Mouse (Mus musculus) stomach, embryonic 15.5 days (tissue): Measurements from ENCODE around the gene Tank. TPM values are rescaled to one million over a fixed set of nuclear protein-coding genes. Genes with fewer than 3 reads are reported as not detected.

Experiments
- ATAC-seq: fragments of 200-750 bp; cut with Nextera tagmentation; 2 replicates; pipeline ENCODE4 v1.8.0; 2017; ENCODE audit warnings: low read depth, moderate number of reproducible peaks, moderate TSS enrichment; ENCODE audit not compliant: insufficient read depth, low FRiP score
- H3K27ac ChIP-seq: fragments of 300-500 bp; sonication (generic); 2 replicates; pipeline ENCODE4 v1.5.1; 2015; ENCODE audit warnings: mild to moderate bottlenecking, inconsistent platforms
- H3K27me3 ChIP-seq: fragments of 300-500 bp; sonication (generic); replicated peaks from 2 replicates; pipeline ENCODE4 v1.6.1; 2015; ENCODE audit warnings: inconsistent platforms
- H3K36me3 ChIP-seq: fragments of 300-500 bp; sonication (generic); 2 replicates; pipeline ENCODE4 v1.6.1; 2015; ENCODE audit warnings: inconsistent platforms
- H3K4me1 ChIP-seq: fragments of 300-500 bp; sonication (generic); 2 replicates; pipeline ENCODE4 v1.6.1; 2015; ENCODE audit warnings: inconsistent platforms
- H3K4me2 ChIP-seq: fragments of 300-500 bp; sonication (generic); 2 replicates; pipeline ENCODE4 v1.6.1; 2015; ENCODE audit warnings: mild to moderate bottlenecking, inconsistent platforms
- H3K4me3 ChIP-seq: fragments of 300-500 bp; sonication (generic); replicated peaks from 2 replicates; pipeline ENCODE4 v1.5.1; 2015; ENCODE audit warnings: inconsistent platforms
- H3K9ac ChIP-seq: fragments of 300-500 bp; sonication (generic); 2 replicates; pipeline ENCODE4 v1.6.1; 2015; ENCODE audit warnings: inconsistent platforms
- H3K9me3 ChIP-seq: fragments of 300-500 bp; sonication (generic); 2 replicates; pipeline ENCODE4 v1.6.1; 2016; ENCODE audit warnings: inconsistent platforms
- WGBS: fragments of 180-500 bp; shearing (Covaris S2); methylation state at CpG from one replicate; pipeline ENCODE4 v1.1.7; 2015; 5-methylcytosine and 5-hydroxymethylcytosine counted together
- polyA plus RNA-seq: library from polyadenylated mRNA; unstranded; fragments of >200 nt; fragmentation: Nextera tagmentation; extraction: Ambion mirVana; gene quantifications from 2 replicates; pipeline ENCODE4 v1.2.1, GENCODE M21; 2015

Gene Tank
- polyA plus RNA-seq, 1 experiment from 2014 or later, result 31.6 TPM

- WGBS, result 75% methylated on average over 10 of the region's 10 CpGs
- H3K36me3 ChIP-seq, result no peaks in the 10 kb centered on the region
- H3K9ac ChIP-seq, result no peak overlapping the region
- no peak for ATAC-seq
- H3K27ac ChIP-seq, result no peak overlapping the region
- H3K4me1 ChIP-seq, result no peaks in the 10 kb centered on the region
- no peak overlapping the region for H3K4me2 ChIP-seq
- H3K4me3 ChIP-seq, result no peak overlapping the region
- H3K27me3 ChIP-seq, result no peaks in the 10 kb centered on the region
- no peaks in the 10 kb centered on the region for H3K9me3 ChIP-seq
Measured at GRCm38 (mm10) chr2:61662833-61663232, 84.4 kb downstream of the Tank start.

- Histone ChIP-seq H3K4me2 (no peak overlapping the region), H3K27ac (no peak overlapping the region), H3K4me3 (no peak overlapping the region), H3K36me3 (no peaks in the 10 kb centered on the region), H3K4me1 (no peaks in the 10 kb centered on the region), H3K9ac (no peak overlapping the region), H3K27me3 (no peaks in the 10 kb centered on the region), H3K9me3 (no peaks in the 10 kb centered on the region)
- WGBS, result 70% methylated on average over 10 of the region's 10 CpGs
- no peak for ATAC-seq
Measured at GRCm38 (mm10) chr2:61663573-61664241, 85.3 kb downstream of the Tank start.

GRCm38 (mm10) chr2:61667420-61667819 is 89.0 kb downstream of the Tank start:
- 87% methylated on average over 7 of the region's 7 CpGs for WGBS
- no peak overlapping the region for H3K27ac ChIP-seq
- no peak overlapping the region for H3K4me3 ChIP-seq
- H3K9ac ChIP-seq, result no peak overlapping the region
- no peak overlapping the region for H3K4me2 ChIP-seq
- ATAC-seq, result no peak
- no peaks in the 10 kb centered on the region for H3K36me3 ChIP-seq
- no peaks in the 10 kb centered on the region for H3K27me3 ChIP-seq
- no peaks in the 10 kb centered on the region for H3K4me1 ChIP-seq
- H3K9me3 ChIP-seq, result no peaks in the 10 kb centered on the region

- no peaks in the 10 kb centered on the region for H3K36me3 ChIP-seq
- 23% methylated on average over 4 of the region's 4 CpGs for WGBS
- no peak for ATAC-seq
- no peaks in the 10 kb centered on the region for H3K4me1 ChIP-seq
- no peak overlapping the region for H3K27ac ChIP-seq
- H3K9ac ChIP-seq, result no peak overlapping the region
- no peaks in the 10 kb centered on the region for H3K9me3 ChIP-seq
- H3K4me3 ChIP-seq, result no peak overlapping the region
- no peak overlapping the region for H3K4me2 ChIP-seq
- H3K27me3 ChIP-seq, result no peaks in the 10 kb centered on the region
Measured at GRCm38 (mm10) chr2:61668260-61668659, 89.9 kb downstream of the Tank start.

GRCm38 (mm10) chr2:61674555-61674954 is 96.2 kb downstream of the Tank start:
- Histone ChIP-seq H3K27ac (no peak overlapping the region), H3K4me2 (no peak overlapping the region), H3K27me3 (no peaks in the 10 kb centered on the region), H3K9me3 (no peaks in the 10 kb centered on the region), H3K36me3 (no peaks in the 10 kb centered on the region), H3K9ac (no peak overlapping the region), H3K4me3 (no peak overlapping the region), H3K4me1 (no peaks in the 10 kb centered on the region)
- ATAC-seq, result no peak
- WGBS, result 96% methylated on average over 3 of the region's 3 CpGs

GRCm38 (mm10) chr2:61681572-61681971 is 103.2 kb downstream of the Tank start:
- H3K4me1 ChIP-seq, result no peaks in the 10 kb centered on the region
- H3K36me3 ChIP-seq, result no peaks in the 10 kb centered on the region
- H3K9ac ChIP-seq, result no peak overlapping the region
- no peaks in the 10 kb centered on the region for H3K9me3 ChIP-seq
- WGBS, result 84% methylated on average over 1 of the region's 1 CpGs
- no peak for ATAC-seq
- H3K27ac ChIP-seq, result no peak overlapping the region
- H3K27me3 ChIP-seq, result no peaks in the 10 kb centered on the region
- no peak overlapping the region for H3K4me2 ChIP-seq
- no peak overlapping the region for H3K4me3 ChIP-seq

- no peak overlapping the region for H3K27ac ChIP-seq
- H3K9ac ChIP-seq, result no peak overlapping the region
- H3K4me3 ChIP-seq, result no peak overlapping the region
- H3K4me1 ChIP-seq, result no peaks in the 10 kb centered on the region
- H3K36me3 ChIP-seq, result no peaks in the 10 kb centered on the region
- no peaks in the 10 kb centered on the region for H3K9me3 ChIP-seq
- H3K27me3 ChIP-seq, result no peaks in the 10 kb centered on the region
- no peak overlapping the region for H3K4me2 ChIP-seq
- WGBS, result 73% methylated on average over 1 of the region's 1 CpGs
- ATAC-seq, result no peak
Measured at GRCm38 (mm10) chr2:61686533-61686932, 108.1 kb downstream of the Tank start.

GRCm38 (mm10) chr2:61689086-61689485 is 110.7 kb downstream of the Tank start:
- H3K4me3 ChIP-seq, result no peak overlapping the region
- H3K27me3 ChIP-seq, result no peaks in the 10 kb centered on the region
- no peaks in the 10 kb centered on the region for H3K9me3 ChIP-seq
- no peak overlapping the region for H3K27ac ChIP-seq
- no peak overlapping the region for H3K9ac ChIP-seq
- ATAC-seq, result no peak
- 86% methylated on average over 3 of the region's 3 CpGs for WGBS
- no peak overlapping the region for H3K4me2 ChIP-seq
- H3K4me1 ChIP-seq, result no peaks in the 10 kb centered on the region
- H3K36me3 ChIP-seq, result no peaks in the 10 kb centered on the region

Other genes with a start within 250 kb of the Tank start
- gene Psmd14, start 133.1 kb downstream of the Tank start, polyA plus RNA-seq, result 171 and 180 TPM in 2 replicates
- gene Tbr1, start 224.3 kb downstream of the Tank start, polyA plus RNA-seq, result 0.03 TPM in 1 of 2 replicates, not detected in the other